Mouse (Mus musculus) MEL (cell line): Measurements from ENCODE around the gene Fbxo36. TPM values are rescaled to one million over a fixed set of nuclear protein-coding genes. Genes with fewer than 3 reads are reported as not detected.
A peak's percentile ranks its signal among the peaks of the same experiment; 100 is the strongest.

ENCODE experiments used
- DNase-seq: peaks from one replicate; pipeline ENCODE4 v3.0.0; 2011; ENCODE audit warnings: low read depth, low spot score
- H3K27ac ChIP-seq: 2 replicates; pipeline ENCODE4 v1.5.1; 2012; ENCODE audit warnings: low read depth, mild to moderate bottlenecking, control low read depth, low read length, moderate library complexity; ENCODE audit not compliant: control insufficient read depth
- H3K27me3 ChIP-seq, 2 experiments: fragments of 150-350 bp in 1 of 2; sonication (generic) in 1 of 2; 2 replicates each; pipeline ENCODE4 v1.6.1; 2012; ENCODE audit warnings: low read length in 2 of 2, mild to moderate bottlenecking in 2 of 2, improper control_type of control experiment in 1 of 2, moderate library complexity in 1 of 2; ENCODE audit not compliant: insufficient read depth in 2 of 2, control insufficient read depth in 1 of 2
- H3K36me3 ChIP-seq, 2 experiments: 2 replicates each; pipeline ENCODE4 v1.6.1; 2012 to 2014; ENCODE audit warnings: low read length in 2 of 2, improper control_type of control experiment in 1 of 2, inconsistent platforms in 1 of 2, mild to moderate bottlenecking in 1 of 2; ENCODE audit not compliant: insufficient read depth in 2 of 2, control insufficient read depth in 1 of 2
- H3K4me1 ChIP-seq, 2 experiments: fragments of 150-350 bp in 1 of 2; sonication (generic) in 1 of 2; 2 replicates each; pipeline ENCODE4 v1.6.1; 2012; ENCODE audit warnings: low read length in 2 of 2, improper control_type of control experiment in 1 of 2, mild to moderate bottlenecking in 1 of 2; ENCODE audit not compliant: insufficient read depth in 2 of 2, control insufficient read depth in 1 of 2
- H3K4me3 ChIP-seq, 2 experiments: fragments of 150-350 bp in 1 of 2; sonication (generic) in 1 of 2; 2 replicates each; pipeline ENCODE4 v1.5.1; 2012; ENCODE audit warnings: low read depth in 2 of 2, low read length in 2 of 2, mild to moderate bottlenecking in 2 of 2, moderate library complexity in 2 of 2, control low read depth in 1 of 2, improper control_type of control experiment in 1 of 2; ENCODE audit not compliant: control insufficient read depth in 1 of 2, insufficient read depth in 1 of 2
- H3K79me2 ChIP-seq: 2 replicates; pipeline ENCODE4 v1.6.1; 2012; ENCODE audit warnings: mild to moderate bottlenecking, low read length, moderate library complexity; ENCODE audit not compliant: control insufficient read depth, poor library complexity, insufficient read depth
- H3K9ac ChIP-seq: 2 replicates; pipeline ENCODE4 v1.6.1; 2012; ENCODE audit warnings: low read depth, mild to moderate bottlenecking, control low read depth, low read length, moderate library complexity; ENCODE audit not compliant: control insufficient read depth, poor library complexity, severe bottlenecking
- H3K9me3 ChIP-seq: fragments of 150-350 bp; sonication (generic); replicated peaks from 2 replicates; pipeline ENCODE4 v1.6.1; 2012; ENCODE audit warnings: mild to moderate bottlenecking, low read length, improper control_type of control experiment, moderate library complexity; ENCODE audit not compliant: insufficient read depth
- BHLHE40 ChIP-seq: IDR thresholded peaks from 2 replicates; pipeline ENCODE4 v1.6.1; 2012; ENCODE audit warnings: low read depth, mild to moderate bottlenecking, inconsistent platforms, low read length, improper control_type of control experiment, borderline replicate concordance
- CHD2 ChIP-seq: IDR thresholded peaks from 2 replicates; pipeline ENCODE4 v1.6.1; 2011; ENCODE audit warnings: low read length, improper control_type of control experiment
- E2F4 ChIP-seq: IDR thresholded peaks from 2 replicates; pipeline ENCODE4 v1.6.1; 2011; ENCODE audit warnings: low read depth, low read length, improper control_type of control experiment, borderline replicate concordance
- ELF1 ChIP-seq: IDR thresholded peaks from 2 replicates; pipeline ENCODE4 v1.6.1; 2014; ENCODE audit warnings: low read depth, mild to moderate bottlenecking, inconsistent platforms, low read length, improper control_type of control experiment, moderate library complexity
- EP300 ChIP-seq, 2 experiments: IDR thresholded peaks; 2 replicates each; pipeline ENCODE4 v1.6.1; 2011; ENCODE audit warnings: improper control_type of control experiment in 2 of 2, low read length in 2 of 2, low read depth in 1 of 2, mild to moderate bottlenecking in 1 of 2
- GABPA ChIP-seq: IDR thresholded peaks from 2 replicates; pipeline ENCODE4 v1.6.1; 2012; ENCODE audit warnings: low read depth, mild to moderate bottlenecking, inconsistent platforms, low read length, improper control_type of control experiment, moderate library complexity
- GATA1 ChIP-seq: IDR thresholded peaks from 2 replicates; pipeline ENCODE4 v1.6.1; 2011; ENCODE audit warnings: low read depth, low read length, improper control_type of control experiment
- HCFC1 ChIP-seq: IDR thresholded peaks from 2 replicates; pipeline ENCODE4 v1.6.1; 2012; ENCODE audit warnings: low read depth, mild to moderate bottlenecking, inconsistent platforms, low read length, improper control_type of control experiment, moderate library complexity
- KAT2A ChIP-seq: conservative IDR thresholded peaks from 2 replicates; pipeline ENCODE4 v1.6.1; 2012; ENCODE audit warnings: low read depth, low read length, improper control_type of control experiment, inconsistent platforms
- MAFK ChIP-seq: IDR thresholded peaks from 2 replicates; pipeline ENCODE4 v1.6.1; 2011; ENCODE audit warnings: low read depth, mild to moderate bottlenecking, low read length, improper control_type of control experiment, borderline replicate concordance
- MAZ ChIP-seq: IDR thresholded peaks from 2 replicates; pipeline ENCODE4 v1.6.1; 2012; ENCODE audit warnings: low read depth, mild to moderate bottlenecking, inconsistent platforms, low read length, improper control_type of control experiment
- MEF2A ChIP-seq: IDR thresholded peaks from 2 replicates; pipeline ENCODE4 v1.6.1; 2014; ENCODE audit warnings: low read depth, mild to moderate bottlenecking, inconsistent platforms, low read length, improper control_type of control experiment; ENCODE audit not compliant: poor library complexity, insufficient replicate concordance, severe bottlenecking; ENCODE audit errors: extremely low read depth
- POLR2A ChIP-seq, 2 experiments: IDR thresholded peaks; 2 replicates each; pipeline ENCODE4 v1.6.1; 2011 to 2012; ENCODE audit warnings: low read length in 2 of 2, mild to moderate bottlenecking in 2 of 2, control low read depth in 1 of 2, improper control_type of control experiment in 1 of 2, low read depth in 1 of 2, moderate library complexity in 1 of 2; ENCODE audit not compliant: control insufficient read depth in 1 of 2, insufficient read depth in 1 of 2, poor library complexity in 1 of 2
- POLR2AphosphoS2 ChIP-seq: IDR thresholded peaks from 2 replicates; pipeline ENCODE4 v1.6.1; 2011; ENCODE audit warnings: low read length, improper control_type of control experiment
- POLR2AphosphoS5 ChIP-seq: IDR thresholded peaks from 2 replicates; pipeline ENCODE4 v1.6.1; 2012; ENCODE audit warnings: low read depth, borderline replicate concordance, mild to moderate bottlenecking, inconsistent platforms, low read length, moderate library complexity, mixed read lengths
- RAD21 ChIP-seq: IDR thresholded peaks from 2 replicates; pipeline ENCODE4 v1.6.1; 2011; ENCODE audit warnings: mild to moderate bottlenecking, low read depth, low read length, improper control_type of control experiment
- RCOR1 ChIP-seq: IDR thresholded peaks from 2 replicates; pipeline ENCODE4 v1.6.1; 2012; ENCODE audit warnings: low read depth, mild to moderate bottlenecking, inconsistent platforms, low read length, improper control_type of control experiment
- TAL1 ChIP-seq: IDR thresholded peaks from 2 replicates; pipeline ENCODE4 v1.6.1; 2012; ENCODE audit warnings: mild to moderate bottlenecking, inconsistent platforms, low read length, moderate library complexity, mixed read lengths
- ZC3H11A ChIP-seq: IDR thresholded peaks from 2 replicates; pipeline ENCODE4 v1.6.1; 2012; ENCODE audit warnings: low read depth, mild to moderate bottlenecking, inconsistent platforms, low read length, improper control_type of control experiment
- ZKSCAN1 ChIP-seq: IDR thresholded peaks from 2 replicates; pipeline ENCODE4 v1.6.1; 2012; ENCODE audit warnings: low read depth, mild to moderate bottlenecking, inconsistent platforms, low read length, improper control_type of control experiment, moderate library complexity
- ZMIZ1 ChIP-seq: IDR thresholded peaks from 2 replicates; pipeline ENCODE4 v1.6.1; 2012; ENCODE audit warnings: low read depth, mild to moderate bottlenecking, inconsistent platforms, low read length, improper control_type of control experiment, moderate library complexity
- ZNF384 ChIP-seq: IDR thresholded peaks from 2 replicates; pipeline ENCODE4 v1.6.1; 2012; ENCODE audit warnings: low read depth, mild to moderate bottlenecking, inconsistent platforms, low read length, improper control_type of control experiment
- polyA plus RNA-seq, 2 experiments: library from polyadenylated mRNA; stranded (reverse) in 1 of 2; unstranded in 1 of 2; fragments of >175 nt in 1 of 2; fragments of >200 nt in 1 of 2; gene quantifications; 2 replicates each; pipeline versions ENCODE4 v1.2.1 to v1.2.4; 2012; ENCODE audit warnings: low replicate concordance in 2 of 2, low read depth in 1 of 2; ENCODE audit not compliant: insufficient read length in 2 of 2, insufficient read depth in 1 of 2, missing spikeins in 1 of 2
- total RNA-seq: library from RNA; depleted of rRNA; stranded (reverse); fragments of 300-350 nt; gene quantifications from 2 replicates; pipeline ENCODE4 v1.2.3, GENCODE M21; 2012

The Fbxo36 gene
- total and polyA plus RNA-seq, 3 experiments = 2.5 to 2.9 TPM; not detected in 1

DNA sequence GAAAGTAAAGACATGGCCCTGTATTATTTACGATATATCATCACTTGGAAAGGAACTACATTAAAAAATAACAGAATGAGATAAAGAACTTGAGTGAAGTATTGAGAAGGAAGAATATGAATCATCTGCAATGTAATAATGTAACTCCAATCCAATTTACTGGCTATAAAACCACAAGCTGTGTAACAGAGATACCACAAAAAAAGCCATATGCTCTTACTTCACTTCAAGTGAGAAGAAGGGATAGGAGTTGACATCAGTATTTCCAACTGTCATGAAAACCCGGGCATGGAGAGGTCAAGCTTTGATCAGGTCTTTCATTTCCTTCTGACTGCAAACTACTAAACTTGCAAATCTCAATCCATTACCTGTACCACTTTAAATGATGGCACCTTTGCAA lies 48.2 kb upstream of the Fbxo36 start:
- Histone ChIP-seq H3K79me2 (peaks cover 4% of the 10 kb centered on the region; the same call in 1 of the 2 replicates), H3K27ac (no peak overlapping the region), H3K27me3 (no peaks in the 10 kb centered on the region), H3K4me3 (no peak overlapping the region), H3K9ac (no peak overlapping the region), H3K4me1 (peaks cover 2 to 13% of the 10 kb centered on the region in 2 experiments; a peak in 2 of 4 replicates), H3K36me3 (peaks cover 22 to 34% of the 10 kb centered on the region in 2 experiments), H3K9me3 (no peaks in the 10 kb centered on the region)
- TF ChIP-seq TAL1 = peak; percentile 23; the same call in 1 of the 2 replicates
- no peak for TF ChIP-seq RAD21
- TF ChIP-seq POLR2A (IDR thresholded peaks at IDR 0.05; ENCODE audit: control insufficient read depth in 1 of 2, insufficient read depth in 1 of 2, low read depth in 1 of 2, low read length in 2 of 2, poor library complexity in 1 of 2) = no peak
- TF ChIP-seq GATA1 = peak; percentile 25; the same call in 1 of the 2 replicates
- no peak for TF ChIP-seq E2F4
- no peak for TF ChIP-seq KAT2A
- TF ChIP-seq EP300 (IDR thresholded peaks at IDR 0.05; ENCODE audit: low read depth in 1 of 2, low read length in 2 of 2) = peak; percentile 19 to 53; a peak in 2 of 4 replicates
- peak; percentile 34 for DNase-seq

DNA sequence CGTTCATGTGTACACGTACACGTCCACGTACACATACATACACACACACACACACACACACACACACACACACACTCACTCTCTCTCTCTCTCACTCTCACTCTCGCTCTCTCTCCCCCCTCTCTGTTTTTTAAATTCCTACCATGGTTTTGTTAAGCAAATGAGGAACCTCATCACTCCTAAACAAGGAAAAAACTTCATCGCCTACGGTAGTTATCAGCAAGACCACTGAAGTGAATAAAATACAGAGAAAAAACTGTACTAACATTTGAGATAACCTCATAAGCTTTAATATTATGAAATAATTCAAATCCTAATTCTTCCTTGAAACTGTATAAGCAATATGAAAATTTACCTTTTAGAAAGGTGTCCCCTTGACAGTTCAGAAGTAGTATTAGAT lies 44.3 kb upstream of the Fbxo36 start:
- H3K79me2 ChIP-seq = peaks cover 25% of the 10 kb centered on the region
- H3K4me1 ChIP-seq = peaks cover 2 to 19% of the 10 kb centered on the region in 2 experiments; a peak in 2 of 4 replicates
- no peaks in the 10 kb centered on the region for H3K27me3 ChIP-seq
- no peaks in the 10 kb centered on the region for H3K9me3 ChIP-seq
- H3K4me3 ChIP-seq = no peak overlapping the region
- H3K27ac ChIP-seq = no peak overlapping the region
- no peak for TF ChIP-seq HCFC1
- TF ChIP-seq EP300 (IDR thresholded peaks at IDR 0.05; ENCODE audit: low read depth in 1 of 2, low read length in 2 of 2) = peak; percentile 29 to 49; a peak in 2 of 4 replicates
- TF ChIP-seq GATA1 = peak; percentile 38
- no peak for TF ChIP-seq ZMIZ1
- TF ChIP-seq ZNF384 = peak; percentile 64
- TF ChIP-seq, all 39 proteins: peak for 3
- DNase-seq = peak; percentile 54
- no peak overlapping the region for H3K9ac ChIP-seq
- H3K36me3 ChIP-seq = peaks cover 26 to 39% of the 10 kb centered on the region in 2 experiments

DNA sequence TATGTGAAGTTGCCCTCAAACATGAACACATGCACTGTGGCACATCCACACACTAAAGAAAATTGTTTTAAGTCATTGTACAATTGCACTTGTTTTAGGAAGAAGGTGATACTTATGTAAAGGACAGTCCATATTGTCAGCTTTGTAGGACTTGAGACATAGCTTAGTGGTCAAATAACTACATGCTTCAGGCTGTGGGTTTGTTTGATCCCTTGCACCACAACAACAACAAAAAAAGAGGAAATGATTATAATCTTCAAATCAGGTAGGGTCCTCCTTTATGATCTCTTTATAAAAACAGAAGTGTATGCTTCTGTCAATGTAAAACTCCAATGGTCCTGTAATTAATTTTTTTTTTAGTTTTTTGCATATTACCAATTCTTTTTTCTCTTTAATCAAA lies 40.5 kb upstream of the Fbxo36 start:
- TF ChIP-seq MAFK (no peak), POLR2AphosphoS2 (no peak), POLR2A (IDR thresholded peaks at IDR 0.05; ENCODE audit: control insufficient read depth in 1 of 2, insufficient read depth in 1 of 2, low read depth in 1 of 2, low read length in 2 of 2, poor library complexity in 1 of 2) (no peak), CHD2 (no peak), POLR2AphosphoS5 (no peak), ELF1 (no peak), BHLHE40 (no peak), GABPA (no peak), RCOR1 (no peak), MEF2A (no peak), MAZ (no peak), ZC3H11A (no peak), RAD21 (no peak), ZKSCAN1 (no peak)
- Histone ChIP-seq H3K79me2 (peaks cover 29% of the 10 kb centered on the region), H3K27me3 (no peaks in the 10 kb centered on the region), H3K9me3 (no peaks in the 10 kb centered on the region), H3K9ac (no peak overlapping the region), H3K4me1 (peaks cover 7 to 26% of the 10 kb centered on the region in 2 experiments; a peak in 3 of 4 replicates), H3K4me3 (no peak overlapping the region), H3K36me3 (peaks cover 13 to 46% of the 10 kb centered on the region in 2 experiments), H3K27ac (no peak overlapping the region)
- no peak for DNase-seq
